Mouse (Mus musculus): ENCODE data around the gene Pank4. TPM values are rescaled to one million over a fixed set of nuclear protein-coding genes. Genes with fewer than 3 reads are reported as not detected.

The Pank4 gene
- total and polyA plus RNA-seq, 3 experiments, result 22.4 to 34.7 (median 27.6) TPM

DNA sequence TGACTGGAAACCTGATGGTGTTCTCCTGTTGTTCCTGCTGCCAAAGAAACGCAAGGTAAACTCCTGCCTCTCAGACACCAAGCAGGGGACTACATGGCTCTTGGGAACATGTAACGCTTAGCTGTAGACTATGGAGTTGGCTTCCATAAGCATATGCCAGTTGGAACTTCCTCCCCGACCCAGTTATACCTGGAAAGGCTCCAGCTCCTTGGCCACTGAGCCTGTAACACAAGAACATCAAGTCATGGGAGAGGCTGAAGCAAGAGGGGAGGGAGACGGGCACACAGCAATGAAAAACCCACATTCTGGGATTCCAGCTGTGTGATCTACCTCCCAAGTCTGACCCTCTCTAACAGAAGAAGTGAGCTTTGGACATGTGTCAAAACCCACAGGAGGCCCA, 41.6 kb upstream of the Pank4 start:
- H3K4me3 ChIP-seq (replicated peaks in 1 of 3; ENCODE audit: low read depth in 2 of 3, low read length in 2 of 3, poor library complexity in 1 of 3), result no peak overlapping the region
- no peak overlapping the region for H3K4me2 ChIP-seq (ENCODE audit: insufficient read depth, low read depth, poor library complexity, severe bottlenecking)

GRCm38 (mm10) chr4:154922931-154923330, 41.0 kb upstream of the Pank4 start:
- no peak overlapping the region for H3K27ac ChIP-seq (ENCODE audit: insufficient read depth, low read depth)
- no peak for DNase-seq (ENCODE audit: extremely low read depth)
- TF ChIP-seq TBP (conservative IDR thresholded peaks at IDR 0.05; ENCODE audit: low read depth, low read length) (no peak), PAX5 (IDR thresholded peaks at IDR 0.05; ENCODE audit: low read length) (no peak), ZNF384 (IDR thresholded peaks at IDR 0.05; ENCODE audit: low read depth, low read length) (no peak), UBTF (IDR thresholded peaks at IDR 0.05; ENCODE audit: low read depth, low read length) (no peak), ZKSCAN1 (IDR thresholded peaks at IDR 0.05; ENCODE audit: borderline replicate concordance, low read depth, low read length) (no peak)
- H3K9ac ChIP-seq (ENCODE audit: insufficient read depth, low read depth), result no peak overlapping the region
- no peak overlapping the region for H3K4me3 ChIP-seq (replicated peaks in 1 of 3; ENCODE audit: low read depth in 2 of 3, low read length in 2 of 3, poor library complexity in 1 of 3)
- peaks cover 25% of the 10 kb centered on the region for H3K79me2 ChIP-seq (replicated peaks; ENCODE audit: control insufficient read depth, extremely low read depth, insufficient read depth, poor library complexity, severe bottlenecking)
- in situ Hi-C loops (cut with MboI; ENCODE audit: low pct_ligation_motif_present, low pct_unique_long_range_greater_than_20kb, low sequenced_read_pairs) (no loop called here), dilution Hi-C loops (cut with MboI; ENCODE audit: extremely low pct_ligation_motif_present, extremely low pct_unique_long_range_greater_than_20kb, low sequenced_read_pairs) (no loop called here)
- peaks cover 57 to 61% of the 10 kb centered on the region in 2 experiments for H3K36me3 ChIP-seq (replicated peaks in 1 of 2; ENCODE audit: control insufficient read depth in 1 of 2, insufficient read depth in 1 of 2, low read length in 1 of 2)
- H3K4me1 ChIP-seq (ENCODE audit: control insufficient read depth in 1 of 2, insufficient read depth in 2 of 2), result peaks cover 13 to 33% of the 10 kb centered on the region in 2 experiments
- no peak overlapping the region for H3K4me2 ChIP-seq (ENCODE audit: insufficient read depth, low read depth, poor library complexity, severe bottlenecking)
- no peaks in the 10 kb centered on the region for H3K27me3 ChIP-seq (replicated peaks)
- H3K9me3 ChIP-seq (replicated peaks; ENCODE audit: low read length), result peaks cover 12% of the 10 kb centered on the region

More for the DNA sequence above, 41.6 kb upstream of the Pank4 start:
- Histone ChIP-seq H3K36me3 (replicated peaks in 1 of 2; ENCODE audit: control insufficient read depth in 1 of 2, insufficient read depth in 1 of 2, low read length in 1 of 2) (peaks cover 64 to 67% of the 10 kb centered on the region in 2 experiments), H3K9ac (ENCODE audit: insufficient read depth, low read depth) (no peak overlapping the region), H3K4me1 (ENCODE audit: control insufficient read depth in 1 of 2, insufficient read depth in 2 of 2) (peaks cover 13 to 33% of the 10 kb centered on the region in 2 experiments), H3K27me3 (replicated peaks) (no peaks in the 10 kb centered on the region), H3K9me3 (replicated peaks; ENCODE audit: low read length) (peaks cover 18% of the 10 kb centered on the region), H3K27ac (ENCODE audit: insufficient read depth, low read depth) (no peak overlapping the region), H3K79me2 (replicated peaks; ENCODE audit: control insufficient read depth, extremely low read depth, insufficient read depth, poor library complexity, severe bottlenecking) (peaks cover 24% of the 10 kb centered on the region)
- DNase-seq (ENCODE audit: extremely low read depth), result no peak
- TF ChIP-seq CTCF (conservative IDR thresholded peaks at IDR 0.05 in 1 of 2, IDR thresholded peaks at IDR 0.05 in 1 of 2; ENCODE audit: low read depth in 2 of 2, low read length in 2 of 2), result no peak
- no peak for TF ChIP-seq MAFK (IDR thresholded peaks at IDR 0.05; ENCODE audit: insufficient replicate concordance, low read length)
- no peak for TF ChIP-seq TBP (conservative IDR thresholded peaks at IDR 0.05; ENCODE audit: low read depth, low read length)
- no peak for TF ChIP-seq RAD21 (IDR thresholded peaks at IDR 0.05; ENCODE audit: low read depth, low read length)
- no peak for TF ChIP-seq POLR2A (IDR thresholded peaks at IDR 0.05; ENCODE audit: low read depth, low read length)
- no peak for TF ChIP-seq UBTF (IDR thresholded peaks at IDR 0.05; ENCODE audit: low read depth, low read length)
- TF ChIP-seq ZC3H11A (IDR thresholded peaks at IDR 0.05; ENCODE audit: low read depth, low read length), result no peak
- TF ChIP-seq POLR2AphosphoS2 (IDR thresholded peaks at IDR 0.05; ENCODE audit: low read depth, low read length), result no peak
- TF ChIP-seq RCOR1 (conservative IDR thresholded peaks at IDR 0.05; ENCODE audit: low read depth, low read length), result no peak
- no peak for TF ChIP-seq USF1 (IDR thresholded peaks at IDR 0.05; ENCODE audit: low read depth, low read length)
- TF ChIP-seq JUND (conservative IDR thresholded peaks at IDR 0.05; ENCODE audit: low read depth, low read length), result no peak
- no peak for TF ChIP-seq MAZ (IDR thresholded peaks at IDR 0.05; ENCODE audit: low read depth, low read length)
- TF ChIP-seq ZNF384 (IDR thresholded peaks at IDR 0.05; ENCODE audit: low read depth, low read length), result no peak
- no peak for TF ChIP-seq MYC (IDR thresholded peaks at IDR 0.05; ENCODE audit: low read depth, low read length)
- dilution Hi-C loops (cut with MboI; ENCODE audit: extremely low pct_ligation_motif_present, extremely low pct_unique_long_range_greater_than_20kb, low sequenced_read_pairs), result no loop called here
- in situ Hi-C loops (cut with MboI; ENCODE audit: low pct_ligation_motif_present, low pct_unique_long_range_greater_than_20kb, low sequenced_read_pairs), result no loop called here
